Mouse (Mus musculus) embryonic facial prominence, embryonic 11.5 days (tissue): Measurements from ENCODE around the gene Srrm1. TPM values are rescaled to one million over a fixed set of nuclear protein-coding genes. Genes with fewer than 3 reads are reported as not detected.
"Not testable (repeated sequence)": the region's sequence is repeated elsewhere in the genome, so short reads cannot be mapped to it uniquely, and the experiment has no call there.

Experiments
- ATAC-seq: fragments of 200-750 bp; cut with Nextera tagmentation; replicated peaks from 2 replicates; pipeline ENCODE4 v1.8.0; 2017; ENCODE audit warnings: low read depth; ENCODE audit not compliant: insufficient number of reproducible peaks, low FRiP score, low TSS enrichment
- DNase-seq: peaks from one replicate; pipeline ENCODE4 v3.0.0-alpha.2; 2015; ENCODE audit warnings: low spot score
- H3K27ac ChIP-seq: fragments of 300-500 bp; sonication (generic); replicated peaks from 2 replicates; pipeline ENCODE4 v1.5.1; 2014; ENCODE audit warnings: mild to moderate bottlenecking, low read depth, low read length, control low read depth
- H3K27me3 ChIP-seq: fragments of 300-500 bp; sonication (generic); 2 replicates; pipeline ENCODE4 v1.6.1; 2014; ENCODE audit warnings: mild to moderate bottlenecking, low read length, moderate library complexity, mixed read lengths; ENCODE audit not compliant: control insufficient read depth, insufficient read depth
- H3K36me3 ChIP-seq: fragments of 300-500 bp; sonication (generic); replicated peaks from 2 replicates; pipeline ENCODE4 v1.6.1; 2014; ENCODE audit warnings: low read depth, mild to moderate bottlenecking, low read length, moderate library complexity, mixed read lengths; ENCODE audit not compliant: control insufficient read depth, insufficient read depth
- H3K4me1 ChIP-seq: fragments of 300-500 bp; sonication (generic); 2 replicates; pipeline ENCODE4 v1.6.1; 2014; ENCODE audit warnings: low read length, mixed read lengths; ENCODE audit not compliant: control insufficient read depth, insufficient read depth
- H3K4me2 ChIP-seq: fragments of 300-500 bp; sonication (generic); 2 replicates; pipeline ENCODE4 v1.6.1; 2014; ENCODE audit warnings: low read depth, mild to moderate bottlenecking, control low read depth, low read length, moderate library complexity
- H3K4me3 ChIP-seq: fragments of 300-500 bp; sonication (generic); 2 replicates; pipeline ENCODE4 v1.5.1; 2014; ENCODE audit warnings: low read depth, low read length, control low read depth
- H3K9ac ChIP-seq: fragments of 300-500 bp; sonication (generic); replicated peaks from 2 replicates; pipeline ENCODE4 v1.6.1; 2014; ENCODE audit warnings: mild to moderate bottlenecking, control low read depth, low read length
- H3K9me3 ChIP-seq: fragments of 300-500 bp; sonication (generic); replicated peaks from 2 replicates; pipeline ENCODE4 v1.6.1; 2016; ENCODE audit warnings: mild to moderate bottlenecking, low read length, inconsistent platforms, mixed read lengths; ENCODE audit not compliant: control insufficient read depth
- WGBS: fragments of 180-500 bp; shearing (Covaris S2); extraction: QIAGEN DNeasy Blood & Tissue Kit; methylation state at CpG from one replicate; pipeline ENCODE4 v1.1.7; 2014; 5-methylcytosine and 5-hydroxymethylcytosine counted together
- polyA plus RNA-seq: library from polyadenylated mRNA; unstranded; fragments of >200 nt; fragmentation: Nextera tagmentation; extraction: Ambion mirVana; gene quantifications from 2 replicates; pipeline ENCODE4 v1.2.1, GENCODE M21; 2014

Gene Srrm1
- polyA plus RNA-seq, 1 experiment from 2014 or later: 269 TPM

DNA sequence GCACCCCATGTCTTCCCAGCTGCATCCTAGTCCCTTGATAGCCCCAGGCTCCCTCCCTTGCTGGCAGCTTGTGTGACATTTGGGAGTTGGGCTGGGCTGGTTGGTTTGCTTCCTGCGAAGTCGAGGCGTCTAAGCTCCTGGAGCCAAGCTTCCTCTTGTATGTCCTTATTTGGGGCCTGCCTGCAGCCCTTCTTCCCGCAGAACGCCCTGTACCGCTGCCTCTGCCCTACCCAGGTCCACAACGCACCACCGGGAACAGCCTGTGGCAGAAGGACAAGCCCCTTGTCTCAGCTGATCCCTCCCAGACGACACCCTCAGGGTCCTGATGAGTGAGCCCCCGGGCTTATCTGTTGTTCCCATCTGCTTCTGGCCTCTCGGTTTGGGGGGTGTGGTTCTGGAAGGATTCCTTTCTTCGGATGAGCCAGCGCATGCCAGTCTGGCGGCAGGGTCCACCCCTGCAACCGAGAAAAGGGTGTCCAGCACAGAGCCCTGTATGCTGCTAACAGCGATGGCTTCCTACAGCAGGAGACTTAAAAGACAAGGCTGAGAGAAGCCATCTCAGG, 66.2 kb downstream of the Srrm1 start:
- DNase-seq (no peak), ATAC-seq (no peak)
- WGBS: 11% methylated on average over 16 of the region's 16 CpGs
- H3K27ac ChIP-seq: no peak overlapping the region
- no peaks in the 10 kb centered on the region for H3K27me3 ChIP-seq
- no peak overlapping the region for H3K4me2 ChIP-seq
- H3K4me3 ChIP-seq: no peak overlapping the region
- no peaks in the 10 kb centered on the region for H3K9me3 ChIP-seq
- H3K36me3 ChIP-seq: no peaks in the 10 kb centered on the region
- H3K9ac ChIP-seq: 0 out of 2 replicates have a peak overlapping the region, but pooled peaks have one; percentile 2
- H3K4me1 ChIP-seq: no peaks in the 10 kb centered on the region

- Histone ChIP-seq H3K27ac (no peak overlapping the region), H3K9me3 (no peaks in the 10 kb centered on the region), H3K4me3 (no peak overlapping the region), H3K4me2 (no peak overlapping the region), H3K4me1 (no peaks in the 10 kb centered on the region), H3K36me3 (no peaks in the 10 kb centered on the region), H3K9ac (no peak overlapping the region), H3K27me3 (no peaks in the 10 kb centered on the region)
- DNase-seq (no peak), ATAC-seq (no peak)
- WGBS: 64% methylated on average over 12 of the region's 12 CpGs
These were observed 67.0 kb downstream of the Srrm1 start for GRCm38 (mm10) chr4:135286033-135286622.

DNA sequence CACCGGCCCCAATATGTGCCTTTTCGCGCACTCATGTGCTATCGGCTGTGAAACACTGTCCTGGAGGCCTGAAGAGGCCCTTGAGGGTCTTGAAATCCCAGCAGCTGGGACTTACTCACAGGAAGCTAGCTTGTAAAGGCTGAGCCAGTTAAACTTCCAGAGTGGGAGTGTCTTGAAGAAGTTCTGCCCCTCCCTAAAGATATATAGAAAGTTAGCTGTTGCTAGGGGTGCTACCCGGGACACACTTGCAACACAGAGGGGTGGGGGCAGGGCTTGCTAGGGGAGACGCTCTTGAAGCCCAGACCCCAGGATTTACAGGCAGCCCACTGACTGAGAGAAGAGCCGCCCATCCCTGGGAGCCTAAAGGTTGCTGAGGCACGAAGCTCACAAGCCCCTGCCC, 67.7 kb downstream of the Srrm1 start:
- H3K4me2 ChIP-seq: no peak overlapping the region
- no peaks in the 10 kb centered on the region for H3K4me1 ChIP-seq
- DNase-seq (no peak), ATAC-seq (no peak)
- H3K9me3 ChIP-seq: no peaks in the 10 kb centered on the region
- no peak overlapping the region for H3K4me3 ChIP-seq
- no peak overlapping the region for H3K27ac ChIP-seq
- no peaks in the 10 kb centered on the region for H3K36me3 ChIP-seq
- no peaks in the 10 kb centered on the region for H3K27me3 ChIP-seq
- H3K9ac ChIP-seq: no peak overlapping the region
- 58% methylated on average over 8 of the region's 8 CpGs for WGBS

- Histone ChIP-seq H3K4me2 (no peak overlapping the region), H3K27ac (no peak overlapping the region), H3K4me1 (no peaks in the 10 kb centered on the region), H3K36me3 (no peaks in the 10 kb centered on the region), H3K9me3 (no peaks in the 10 kb centered on the region), H3K27me3 (no peaks in the 10 kb centered on the region), H3K9ac (no peak overlapping the region), H3K4me3 (no peak overlapping the region)
- whole genome bisulfite sequencing: 86% methylated on average over 7 of the region's 7 CpGs
- ATAC-seq (no peak), DNase-seq (no peak)
These were observed 69.2 kb downstream of the Srrm1 start for GRCm38 (mm10) chr4:135283875-135284274.

DNA sequence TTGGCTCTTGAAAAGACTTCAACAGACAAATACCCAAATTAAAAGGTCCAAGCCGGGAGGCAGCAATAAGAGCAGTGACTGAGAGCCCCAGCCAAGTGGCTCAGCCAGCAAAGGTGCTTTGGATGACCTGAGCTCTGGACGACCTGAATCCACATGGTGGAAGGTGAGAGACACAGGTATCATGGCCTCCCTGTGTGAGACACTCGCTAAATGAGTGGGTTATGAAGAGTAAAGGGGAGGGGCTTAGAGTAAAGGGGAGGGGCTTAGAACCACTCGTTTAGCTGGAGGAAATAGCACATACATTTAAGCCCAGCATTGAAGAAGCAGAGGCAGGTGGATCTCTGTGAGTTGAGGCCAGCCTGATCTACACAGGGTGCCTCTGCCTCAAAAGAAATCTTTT, 69.7 kb downstream of the Srrm1 start:
- Histone ChIP-seq H3K4me1 (no peaks in the 10 kb centered on the region), H3K4me2 (no peak overlapping the region), H3K36me3 (no peaks in the 10 kb centered on the region), H3K9me3 (no peaks in the 10 kb centered on the region), H3K27ac (no peak overlapping the region), H3K9ac (no peak overlapping the region), H3K27me3 (no peaks in the 10 kb centered on the region), H3K4me3 (no peak overlapping the region)
- ATAC-seq (no peak), DNase-seq (no peak)
- 80% methylated on average over 4 of the region's 4 CpGs for WGBS

DNA sequence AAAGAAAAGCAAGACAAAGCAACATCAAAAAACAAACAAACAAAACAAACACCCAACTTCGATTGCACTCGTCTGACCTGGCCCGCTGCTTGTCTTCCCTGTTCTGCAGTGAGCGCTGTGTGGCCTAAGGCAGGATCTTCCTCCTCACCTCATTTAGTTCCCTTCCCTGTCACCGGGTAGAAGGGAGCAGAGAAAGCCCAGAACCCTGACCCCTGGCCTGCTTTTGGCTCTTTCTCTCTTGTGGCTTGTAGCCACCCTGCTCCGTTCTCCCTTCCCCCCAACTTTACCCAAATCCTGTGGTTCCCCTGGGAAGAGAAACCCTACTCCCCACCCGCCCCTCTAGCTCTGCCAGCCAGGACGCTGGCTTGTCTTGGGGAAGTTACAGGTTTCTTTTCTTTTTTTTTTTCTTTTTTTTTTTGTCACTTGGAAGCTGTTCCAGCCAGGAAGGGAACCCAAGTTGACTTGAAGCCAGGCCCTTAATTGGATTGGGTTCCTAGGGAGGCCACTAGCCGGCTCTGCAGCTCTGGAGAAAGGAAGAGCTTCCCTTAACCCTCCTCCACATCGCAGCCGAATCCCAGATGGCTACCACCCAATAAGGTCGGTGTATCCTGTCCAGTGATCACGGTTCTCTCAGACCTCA, 70.3 kb downstream of the Srrm1 start:
- Histone ChIP-seq H3K9ac (no peak overlapping the region), H3K4me1 (no peaks in the 10 kb centered on the region), H3K9me3 (no peaks in the 10 kb centered on the region), H3K27me3 (no peaks in the 10 kb centered on the region), H3K4me2 (no peak overlapping the region), H3K36me3 (no peaks in the 10 kb centered on the region), H3K27ac (no peak overlapping the region), H3K4me3 (no peak overlapping the region)
- DNase-seq (no peak), ATAC-seq (no peak)
- 52% methylated on average over 13 of the region's 13 CpGs for WGBS

GRCm38 (mm10) chr4:135280016-135280415, 73.1 kb downstream of the Srrm1 start:
- H3K9ac ChIP-seq, H3K4me3 ChIP-seq, H3K4me1 ChIP-seq, H3K36me3 ChIP-seq, ATAC-seq, H3K4me2 ChIP-seq, H3K27me3 ChIP-seq, H3K27ac ChIP-seq, DNase-seq, H3K9me3 ChIP-seq: not testable (repeated sequence)
- 78% methylated on average over 2 of the region's 2 CpGs for WGBS

- Histone ChIP-seq H3K4me1 (no peaks in the 10 kb centered on the region), H3K9me3 (no peaks in the 10 kb centered on the region), H3K36me3 (no peaks in the 10 kb centered on the region), H3K4me3 (no peak overlapping the region), H3K27me3 (no peaks in the 10 kb centered on the region), H3K27ac (no peak overlapping the region), H3K4me2 (no peak overlapping the region), H3K9ac (no peak overlapping the region)
- WGBS: 74% methylated on average over 4 of the region's 4 CpGs
- DNase-seq: no peak
- no peak for ATAC-seq
These were observed 76.3 kb downstream of the Srrm1 start for GRCm38 (mm10) chr4:135276681-135277379.
